Mouse (Mus musculus) forebrain, embryonic 13.5 days (tissue): ENCODE measurements around the gene Ttc7. TPM values are rescaled to one million over a fixed set of nuclear protein-coding genes. Genes with fewer than 3 reads are reported as not detected.

Experiments
- ATAC-seq: fragments of 200-750 bp; cut with Nextera tagmentation; 2 replicates; pipeline ENCODE4 v1.8.0; 2017
- H3K27ac ChIP-seq: fragments of 300-500 bp; sonication (generic); 2 replicates; pipeline ENCODE4 v1.5.1; 2015; ENCODE audit warnings: inconsistent platforms, mild to moderate bottlenecking, moderate library complexity
- H3K27me3 ChIP-seq: fragments of 300-500 bp; sonication (generic); 2 replicates; pipeline ENCODE4 v1.6.1; 2015; ENCODE audit warnings: mild to moderate bottlenecking, inconsistent platforms
- H3K36me3 ChIP-seq: fragments of 300-500 bp; sonication (generic); 2 replicates; pipeline ENCODE4 v1.6.1; 2015; ENCODE audit warnings: mild to moderate bottlenecking, inconsistent platforms; ENCODE audit not compliant: poor library complexity, severe bottlenecking
- H3K4me1 ChIP-seq: fragments of 300-500 bp; sonication (generic); 2 replicates; pipeline ENCODE4 v1.6.1; 2015; ENCODE audit warnings: inconsistent platforms
- H3K4me2 ChIP-seq: fragments of 300-500 bp; sonication (generic); 2 replicates; pipeline ENCODE4 v1.6.1; 2015; ENCODE audit warnings: inconsistent platforms, mild to moderate bottlenecking, moderate library complexity
- H3K4me3 ChIP-seq: fragments of 300-500 bp; sonication (generic); 2 replicates; pipeline ENCODE4 v1.5.1; 2015; ENCODE audit warnings: mild to moderate bottlenecking, inconsistent platforms
- H3K9ac ChIP-seq: fragments of 300-500 bp; sonication (generic); 2 replicates; pipeline ENCODE4 v1.6.1; 2015; ENCODE audit warnings: mild to moderate bottlenecking, inconsistent platforms
- H3K9me3 ChIP-seq: fragments of 300-500 bp; sonication (generic); replicated peaks from 2 replicates; pipeline ENCODE4 v1.6.1; 2016; ENCODE audit warnings: inconsistent platforms
- WGBS: fragments of 180-500 bp; shearing (Covaris S2); methylation state at CpG from one replicate; pipeline ENCODE4 v1.1.7; 2015; 5-methylcytosine and 5-hydroxymethylcytosine counted together
- polyA plus RNA-seq: library from polyadenylated mRNA; unstranded; fragments of >200 nt; fragmentation: Nextera tagmentation; extraction: Ambion mirVana; gene quantifications from 2 replicates; pipeline ENCODE4 v1.2.1, GENCODE M21; 2015

Ttc7 gene
- polyA plus RNA-seq, 1 experiment from 2014 or later: 5.1 TPM

GRCm38 (mm10) chr17:87332887-87333286 is 50.2 kb downstream of the Ttc7 start:
- Histone ChIP-seq H3K4me2 (no peak overlapping the region), H3K36me3 (no peaks in the 10 kb centered on the region), H3K27me3 (no peaks in the 10 kb centered on the region), H3K4me3 (no peak overlapping the region), H3K9ac (no peak overlapping the region), H3K27ac (no peak overlapping the region), H3K4me1 (peaks cover 33% of the 10 kb centered on the region), H3K9me3 (no peaks in the 10 kb centered on the region)
- 84% methylated on average over 6 of the region's 6 CpGs for WGBS
- ATAC-seq: no peak

- peaks cover 29% of the 10 kb centered on the region for H3K4me1 ChIP-seq
- no peaks in the 10 kb centered on the region for H3K36me3 ChIP-seq
- no peak overlapping the region for H3K9ac ChIP-seq
- no peak overlapping the region for H3K4me2 ChIP-seq
- ATAC-seq: no peak
- no peak overlapping the region for H3K4me3 ChIP-seq
- no peaks in the 10 kb centered on the region for H3K27me3 ChIP-seq
- H3K9me3 ChIP-seq: no peaks in the 10 kb centered on the region
- H3K27ac ChIP-seq: no peak overlapping the region
- 91% methylated on average over 12 of the region's 12 CpGs for WGBS
These were observed 51.5 kb downstream of the Ttc7 start for GRCm38 (mm10) chr17:87334162-87334561.

GRCm38 (mm10) chr17:87335152-87335551 is 52.5 kb downstream of the Ttc7 start:
- H3K27me3 ChIP-seq: no peaks in the 10 kb centered on the region
- no peak overlapping the region for H3K4me2 ChIP-seq
- peaks cover 25% of the 10 kb centered on the region for H3K4me1 ChIP-seq
- 92% methylated on average over 14 of the region's 14 CpGs for WGBS
- no peak overlapping the region for H3K9ac ChIP-seq
- H3K27ac ChIP-seq: no peak overlapping the region
- ATAC-seq: no peak
- H3K9me3 ChIP-seq: no peaks in the 10 kb centered on the region
- no peak overlapping the region for H3K4me3 ChIP-seq
- no peaks in the 10 kb centered on the region for H3K36me3 ChIP-seq

- Histone ChIP-seq H3K4me2 (no peak overlapping the region), H3K9ac (no peak overlapping the region), H3K9me3 (no peaks in the 10 kb centered on the region), H3K27me3 (no peaks in the 10 kb centered on the region), H3K4me1 (peaks cover 20% of the 10 kb centered on the region), H3K27ac (no peak overlapping the region), H3K36me3 (no peaks in the 10 kb centered on the region), H3K4me3 (no peak overlapping the region)
- 89% methylated on average over 2 of the region's 2 CpGs for WGBS
- ATAC-seq: no peak
These were observed 53.0 kb downstream of the Ttc7 start for GRCm38 (mm10) chr17:87335727-87336126.

- no peaks in the 10 kb centered on the region for H3K27me3 ChIP-seq
- no peak for ATAC-seq
- H3K4me3 ChIP-seq: no peak overlapping the region
- H3K27ac ChIP-seq: no peak overlapping the region
- H3K4me1 ChIP-seq: peaks cover 8% of the 10 kb centered on the region
- H3K36me3 ChIP-seq: no peaks in the 10 kb centered on the region
- no peaks in the 10 kb centered on the region for H3K9me3 ChIP-seq
- no peak overlapping the region for H3K4me2 ChIP-seq
- H3K9ac ChIP-seq: no peak overlapping the region
- 85% methylated on average over 12 of the region's 12 CpGs for WGBS
These were observed 54.2 kb downstream of the Ttc7 start for GRCm38 (mm10) chr17:87336910-87337309.

- Histone ChIP-seq H3K4me3 (no peak overlapping the region), H3K9me3 (no peaks in the 10 kb centered on the region), H3K9ac (no peak overlapping the region), H3K27ac (no peak overlapping the region), H3K36me3 (no peaks in the 10 kb centered on the region), H3K27me3 (no peaks in the 10 kb centered on the region), H3K4me2 (no peak overlapping the region), H3K4me1 (peaks cover under 1% of the 10 kb centered on the region)
- WGBS: 87% methylated on average over 7 of the region's 7 CpGs
- no peak for ATAC-seq
These were observed 55.0 kb downstream of the Ttc7 start for GRCm38 (mm10) chr17:87337683-87338082.

- H3K4me1 ChIP-seq: no peaks in the 10 kb centered on the region; the same call in 1 of the 2 replicates
- no peaks in the 10 kb centered on the region for H3K9me3 ChIP-seq
- H3K4me2 ChIP-seq: no peak overlapping the region
- H3K36me3 ChIP-seq: no peaks in the 10 kb centered on the region
- H3K9ac ChIP-seq: no peak overlapping the region
- no peak overlapping the region for H3K27ac ChIP-seq
- no peak for ATAC-seq
- no peaks in the 10 kb centered on the region for H3K27me3 ChIP-seq
- H3K4me3 ChIP-seq: no peak overlapping the region
- WGBS: 63% methylated on average over 1 of the region's 1 CpGs
These were observed 56.4 kb downstream of the Ttc7 start for GRCm38 (mm10) chr17:87339122-87339521.

- no peak for ATAC-seq
- H3K4me3 ChIP-seq: no peak overlapping the region
- no peak overlapping the region for H3K27ac ChIP-seq
- no peaks in the 10 kb centered on the region for H3K9me3 ChIP-seq
- H3K4me1 ChIP-seq: no peaks in the 10 kb centered on the region
- WGBS: 78% methylated on average over 8 of the region's 8 CpGs
- H3K9ac ChIP-seq: no peak overlapping the region
- no peaks in the 10 kb centered on the region for H3K36me3 ChIP-seq
- no peaks in the 10 kb centered on the region for H3K27me3 ChIP-seq
- no peak overlapping the region for H3K4me2 ChIP-seq
These were observed 60.5 kb downstream of the Ttc7 start for GRCm38 (mm10) chr17:87343060-87343703.

- no peak overlapping the region for H3K27ac ChIP-seq
- no peak overlapping the region for H3K4me2 ChIP-seq
- no peak overlapping the region for H3K9ac ChIP-seq
- H3K9me3 ChIP-seq: no peaks in the 10 kb centered on the region
- 75% methylated on average over 18 of the region's 18 CpGs for WGBS
- H3K36me3 ChIP-seq: no peaks in the 10 kb centered on the region
- H3K4me1 ChIP-seq: 0 out of 2 replicates have a peak, but pooled peaks cover 2% of the 10 kb centered on the region
- H3K4me3 ChIP-seq: no peak overlapping the region
- no peaks in the 10 kb centered on the region for H3K27me3 ChIP-seq
- no peak for ATAC-seq
These were observed 62.0 kb downstream of the Ttc7 start for GRCm38 (mm10) chr17:87344441-87345251.

- no peak overlapping the region for H3K4me3 ChIP-seq
- no peak for ATAC-seq
- H3K27me3 ChIP-seq: no peaks in the 10 kb centered on the region
- H3K4me2 ChIP-seq: no peak overlapping the region
- H3K9me3 ChIP-seq: no peaks in the 10 kb centered on the region
- H3K36me3 ChIP-seq: no peaks in the 10 kb centered on the region
- 0 out of 2 replicates have a peak, but pooled peaks cover 2% of the 10 kb centered on the region for H3K4me1 ChIP-seq
- 66% methylated on average over 4 of the region's 4 CpGs for WGBS
- no peak overlapping the region for H3K9ac ChIP-seq
- no peak overlapping the region for H3K27ac ChIP-seq
These were observed 62.5 kb downstream of the Ttc7 start for GRCm38 (mm10) chr17:87345252-87345593.

- Histone ChIP-seq H3K27me3 (no peaks in the 10 kb centered on the region), H3K9ac (no peak overlapping the region), H3K4me3 (no peak overlapping the region), H3K4me1 (peaks cover 30% of the 10 kb centered on the region), H3K27ac (no peak overlapping the region), H3K4me2 (no peak overlapping the region), H3K36me3 (no peaks in the 10 kb centered on the region), H3K9me3 (no peaks in the 10 kb centered on the region)
- 46% methylated on average over 9 of the region's 9 CpGs for WGBS
- no peak for ATAC-seq
These were observed 65.7 kb downstream of the Ttc7 start for GRCm38 (mm10) chr17:87348353-87348752.

GRCm38 (mm10) chr17:87349069-87349468 is 66.4 kb downstream of the Ttc7 start:
- Histone ChIP-seq H3K36me3 (no peaks in the 10 kb centered on the region), H3K9ac (no peak overlapping the region), H3K4me2 (no peak overlapping the region), H3K27ac (no peak overlapping the region), H3K4me1 (peaks cover 30% of the 10 kb centered on the region), H3K27me3 (no peaks in the 10 kb centered on the region), H3K4me3 (no peak overlapping the region), H3K9me3 (no peaks in the 10 kb centered on the region)
- peak; percentile 40; the same call in 1 of the 2 replicates for ATAC-seq
- WGBS: 27% methylated on average over 9 of the region's 9 CpGs
